Mouse (Mus musculus) megakaryocyte, embryonic 14.5 days (primary cell): ENCODE measurements around the gene Usp32. TPM values are rescaled to one million over a fixed set of nuclear protein-coding genes. Genes with fewer than 3 reads are reported as not detected.
A peak's percentile ranks its signal among the peaks of the same experiment; 100 is the strongest.

Source experiments
- H3K27me3 ChIP-seq: replicated peaks from 2 replicates; pipeline ENCODE3; 2012; ENCODE audit warnings: inconsistent platforms
- H3K36me3 ChIP-seq: replicated peaks from 2 replicates; pipeline ENCODE3; 2012; ENCODE audit warnings: low read length, inconsistent platforms, mixed read lengths
- H3K4me1 ChIP-seq: 2 replicates; pipeline ENCODE4 v1.6.1; 2012; ENCODE audit warnings: inconsistent platforms
- H3K4me3 ChIP-seq: replicated peaks from 2 replicates; pipeline ENCODE3; 2012; ENCODE audit warnings: moderate library complexity, mild to moderate bottlenecking, inconsistent platforms
- H3K9me3 ChIP-seq: 2 replicates; pipeline ENCODE4 v1.6.1; 2012; ENCODE audit warnings: inconsistent platforms
- FLI1 ChIP-seq: IDR thresholded peaks from 2 replicates; pipeline ENCODE4 v1.6.1; 2012; ENCODE audit warnings: low read length, inconsistent platforms, mixed read lengths
- GATA1 ChIP-seq: IDR thresholded peaks from 3 replicates; pipeline ENCODE4 v1.6.1; 2012; ENCODE audit warnings: mixed read lengths, low read length, inconsistent platforms, borderline replicate concordance
- polyA plus RNA-seq: library from polyadenylated mRNA; stranded (reverse); fragments of >175 nt; gene quantifications from 2 replicates; pipeline ENCODE4 v1.2.3, GENCODE M21; 2012; ENCODE audit warnings: low replicate concordance; ENCODE audit not compliant: insufficient read depth

Gene Usp32
- polyA plus RNA-seq, 1 experiment, result 5.5 TPM

DNA sequence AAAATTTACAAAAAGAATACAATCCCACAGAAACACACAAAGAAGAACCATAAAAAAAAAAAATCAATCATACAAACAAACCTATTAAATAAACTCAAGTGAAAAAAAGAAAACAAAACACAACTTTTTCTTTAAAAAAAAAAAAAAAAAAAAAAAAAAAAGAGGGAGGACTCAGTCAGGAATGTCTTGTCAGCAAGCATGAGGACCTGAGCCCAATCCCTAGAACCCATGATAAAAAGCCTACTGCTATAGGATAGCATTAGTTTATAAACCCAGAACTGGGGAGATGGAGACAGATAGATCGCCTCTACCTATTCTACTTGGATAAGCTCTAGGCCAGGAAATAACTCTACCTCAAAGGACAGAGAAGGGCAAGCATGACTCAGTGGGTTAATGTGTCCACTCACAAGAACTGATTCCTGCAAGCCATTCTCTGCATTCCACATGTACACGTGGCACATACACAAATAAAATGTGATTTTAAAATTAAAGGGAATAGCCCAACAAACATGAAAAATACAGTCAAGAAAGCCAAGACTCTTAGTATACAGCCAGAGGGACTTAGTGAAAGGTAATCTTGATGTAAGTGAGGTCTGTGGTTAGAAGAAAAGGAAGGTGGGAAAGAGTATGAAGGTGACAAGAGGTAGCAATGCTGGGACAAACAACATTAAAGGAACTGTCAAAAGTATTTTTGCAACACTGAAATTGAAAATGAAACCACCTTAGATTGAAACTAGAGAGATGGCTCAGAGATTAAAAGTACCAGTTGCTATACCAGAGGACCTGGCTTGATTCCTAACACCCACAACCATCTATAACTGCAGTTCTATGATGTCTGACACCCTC is 13.5 kb downstream of the Usp32 start:
- no peak for TF ChIP-seq GATA1
- no peak for TF ChIP-seq FLI1
- Histone ChIP-seq H3K4me3 (peak overlapping the region; percentile 72), H3K36me3 (peaks cover 21% of the 10 kb centered on the region), H3K9me3 (no peaks in the 10 kb centered on the region), H3K4me1 (peaks cover 83% of the 10 kb centered on the region), H3K27me3 (no peaks in the 10 kb centered on the region)

- Histone ChIP-seq H3K9me3 (no peaks in the 10 kb centered on the region), H3K4me3 (no peak overlapping the region), H3K27me3 (no peaks in the 10 kb centered on the region), H3K36me3 (peaks cover 14% of the 10 kb centered on the region), H3K4me1 (peaks cover 83% of the 10 kb centered on the region)
- TF ChIP-seq GATA1 (no peak), FLI1 (no peak)
These were observed 16.5 kb downstream of the Usp32 start for GRCm38 (mm10) chr11:85123267-85123992.

GRCm38 (mm10) chr11:85122073-85122472 is 17.9 kb downstream of the Usp32 start:
- Histone ChIP-seq H3K4me3 (no peak overlapping the region), H3K27me3 (no peaks in the 10 kb centered on the region), H3K9me3 (no peaks in the 10 kb centered on the region), H3K36me3 (peaks cover 14% of the 10 kb centered on the region), H3K4me1 (peaks cover 87% of the 10 kb centered on the region)
- TF ChIP-seq FLI1, result no peak
- no peak for TF ChIP-seq GATA1

DNA sequence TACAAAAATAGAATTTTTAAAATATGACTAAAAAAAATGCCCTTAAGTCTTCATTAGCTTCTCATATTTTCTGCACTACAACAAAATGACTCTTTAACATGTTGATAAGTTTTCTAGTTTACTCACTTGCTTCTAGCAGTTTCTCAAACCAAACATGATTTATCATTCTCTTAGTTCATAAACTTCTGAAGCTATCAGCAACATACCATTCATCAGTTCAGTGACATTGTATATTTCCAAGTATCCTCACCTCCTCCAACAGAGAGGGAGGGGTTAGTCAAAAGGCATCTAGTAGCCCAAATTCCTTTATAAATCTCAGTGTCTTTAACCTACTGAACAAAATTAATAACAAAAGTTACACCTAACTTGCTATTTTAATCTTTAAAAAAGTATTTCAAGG is 22.8 kb downstream of the Usp32 start:
- Histone ChIP-seq H3K4me1 (peaks cover 80% of the 10 kb centered on the region), H3K9me3 (no peaks in the 10 kb centered on the region), H3K27me3 (no peaks in the 10 kb centered on the region), H3K36me3 (peaks cover 13% of the 10 kb centered on the region), H3K4me3 (no peak overlapping the region)
- TF ChIP-seq FLI1 (no peak), GATA1 (no peak)

- no peak for TF ChIP-seq FLI1
- TF ChIP-seq GATA1, result no peak
- Histone ChIP-seq H3K4me3 (peak overlapping the region; percentile 75), H3K36me3 (peaks cover 9% of the 10 kb centered on the region), H3K27me3 (no peaks in the 10 kb centered on the region), H3K9me3 (no peaks in the 10 kb centered on the region), H3K4me1 (peaks cover 75% of the 10 kb centered on the region)
These were observed 23.7 kb downstream of the Usp32 start for GRCm38 (mm10) chr11:85116084-85116844.

- Histone ChIP-seq H3K9me3 (no peaks in the 10 kb centered on the region), H3K4me3 (no peak overlapping the region), H3K27me3 (no peaks in the 10 kb centered on the region), H3K36me3 (peaks cover 35% of the 10 kb centered on the region), H3K4me1 (peaks cover 75% of the 10 kb centered on the region)
- no peak for TF ChIP-seq FLI1
- TF ChIP-seq GATA1, result no peak
These were observed 30.0 kb downstream of the Usp32 start for GRCm38 (mm10) chr11:85109957-85110356.

DNA sequence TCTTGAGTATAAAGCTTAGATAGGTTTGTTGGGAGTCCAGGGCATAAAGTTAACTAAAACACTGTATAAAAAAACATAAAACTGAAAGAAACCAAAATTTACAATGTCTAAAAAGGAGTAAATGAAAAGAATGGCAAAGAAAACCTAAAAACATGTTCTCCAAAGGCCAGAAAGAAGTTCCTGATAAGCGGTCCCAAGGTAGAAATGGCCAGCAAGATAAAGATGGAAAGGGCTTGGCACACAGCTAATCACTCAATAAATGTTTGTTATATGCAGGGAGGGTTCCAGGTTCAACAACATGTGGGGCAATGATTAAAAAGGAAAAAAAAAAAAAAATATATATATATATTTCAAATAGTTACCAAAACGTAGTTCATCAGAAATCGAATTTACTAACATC is 32.7 kb downstream of the Usp32 start:
- H3K36me3 ChIP-seq, result peaks cover 38% of the 10 kb centered on the region
- H3K27me3 ChIP-seq, result no peaks in the 10 kb centered on the region
- H3K4me1 ChIP-seq, result peaks cover 72% of the 10 kb centered on the region
- TF ChIP-seq FLI1 (no peak), GATA1 (no peak)
- H3K9me3 ChIP-seq, result no peaks in the 10 kb centered on the region
- H3K4me3 ChIP-seq, result no peak overlapping the region

- H3K4me3 ChIP-seq, result peak overlapping the region; percentile 42
- no peaks in the 10 kb centered on the region for H3K9me3 ChIP-seq
- TF ChIP-seq FLI1 (no peak), GATA1 (no peak)
- peaks cover 64% of the 10 kb centered on the region for H3K4me1 ChIP-seq
- peaks cover 41% of the 10 kb centered on the region for H3K36me3 ChIP-seq
- no peaks in the 10 kb centered on the region for H3K27me3 ChIP-seq
These were observed 34.1 kb downstream of the Usp32 start for GRCm38 (mm10) chr11:85105836-85106235.

DNA sequence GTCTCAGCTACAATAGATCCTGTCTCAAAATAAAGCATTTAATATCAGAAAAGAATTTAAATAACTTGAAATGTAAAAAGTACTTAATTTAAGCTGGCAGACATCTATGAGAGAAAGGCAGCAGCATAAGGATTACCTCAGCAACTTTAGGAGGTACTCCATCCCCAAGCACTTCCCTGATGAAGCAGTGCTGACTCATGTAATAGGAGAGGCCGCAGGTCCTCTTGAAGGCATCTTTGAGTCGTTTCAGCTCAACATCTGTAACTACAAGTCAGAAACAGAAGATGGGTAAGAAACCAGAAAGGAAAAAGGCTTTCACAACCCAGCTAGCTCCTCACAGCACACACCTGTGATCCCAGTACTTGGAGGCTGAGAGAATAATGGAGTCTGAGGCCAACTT is 36.2 kb downstream of the Usp32 start:
- Histone ChIP-seq H3K9me3 (no peaks in the 10 kb centered on the region), H3K27me3 (no peaks in the 10 kb centered on the region), H3K36me3 (peaks cover 40% of the 10 kb centered on the region), H3K4me3 (no peak overlapping the region), H3K4me1 (peaks cover 61% of the 10 kb centered on the region)
- TF ChIP-seq GATA1, result no peak
- no peak for TF ChIP-seq FLI1
